Mouse (Mus musculus): ENCODE results near the gene Sdcbp2. TPM values are rescaled to one million over a fixed set of nuclear protein-coding genes. Genes with fewer than 3 reads are reported as not detected.
A peak's percentile ranks its signal among the peaks of the same experiment; 100 is the strongest.
"Not testable (repeated sequence)": the region's sequence is repeated elsewhere in the genome, so short reads cannot be mapped to it uniquely, and the experiment has no call there.

Sdcbp2 gene
- total RNA-seq, 2 experiments from 2014 or later = 1.5 to 1.8 TPM

- DNase-seq (ENCODE audit: low spot score in 2 of 2) = no peak
Observed at GRCm38 (mm10) chr2:151566856-151567255, 5.6 kb upstream of the Sdcbp2 start.

- no peak for DNase-seq (ENCODE audit: low spot score in 2 of 2)
Observed at GRCm38 (mm10) chr2:151569452-151569851, 3.0 kb upstream of the Sdcbp2 start.

GRCm38 (mm10) chr2:151573667-151574066 lies 1.2 kb downstream of the Sdcbp2 start:
- no peak for DNase-seq (ENCODE audit: low spot score in 2 of 2)

- DNase-seq (ENCODE audit: low spot score in 2 of 2) = no peak
Observed at GRCm38 (mm10) chr2:151574607-151575006, 2.2 kb downstream of the Sdcbp2 start.

- DNase-seq (ENCODE audit: low spot score in 2 of 2) = no peak
Observed at GRCm38 (mm10) chr2:151575119-151575698, 2.8 kb downstream of the Sdcbp2 start.

GRCm38 (mm10) chr2:151575699-151576389 lies 3.4 kb downstream of the Sdcbp2 start:
- peak; percentile 61 to 79 for DNase-seq (ENCODE audit: low spot score in 2 of 2)

- DNase-seq (ENCODE audit: low spot score in 2 of 2) = no peak
Observed at GRCm38 (mm10) chr2:151579183-151579582, 6.8 kb downstream of the Sdcbp2 start.

- DNase-seq (ENCODE audit: low spot score in 2 of 2) = no peak
Observed at GRCm38 (mm10) chr2:151580945-151581344, 8.5 kb downstream of the Sdcbp2 start.

- no peak for DNase-seq (ENCODE audit: low spot score in 2 of 2)
Observed at GRCm38 (mm10) chr2:151585934-151586333, 13.5 kb downstream of the Sdcbp2 start.

- DNase-seq (ENCODE audit: low spot score in 2 of 2) = no peak
Observed at GRCm38 (mm10) chr2:151586807-151587206, 14.4 kb downstream of the Sdcbp2 start.

GRCm38 (mm10) chr2:151587306-151587705 lies 14.9 kb downstream of the Sdcbp2 start:
- no peak for DNase-seq (ENCODE audit: low spot score in 2 of 2)

GRCm38 (mm10) chr2:151598068-151598467 lies 25.6 kb downstream of the Sdcbp2 start:
- DNase-seq (ENCODE audit: low spot score in 2 of 2) = no peak

- DNase-seq (ENCODE audit: low spot score in 2 of 2) = peak in 1 of 2 experiments; percentile 30
Observed at GRCm38 (mm10) chr2:151602106-151602505, 29.7 kb downstream of the Sdcbp2 start.

- no peak for DNase-seq (ENCODE audit: low spot score in 2 of 2)
Observed at GRCm38 (mm10) chr2:151603630-151604029, 31.2 kb downstream of the Sdcbp2 start.

- peak in 1 of 2 experiments; percentile 31 for DNase-seq (ENCODE audit: low spot score in 2 of 2)
Observed at GRCm38 (mm10) chr2:151605437-151605987, 33.1 kb downstream of the Sdcbp2 start.

- DNase-seq (ENCODE audit: low spot score in 2 of 2) = no peak
Observed at GRCm38 (mm10) chr2:151608435-151608834, 36.0 kb downstream of the Sdcbp2 start.

- DNase-seq (ENCODE audit: low spot score in 2 of 2) = no peak
Observed at GRCm38 (mm10) chr2:151609974-151610373, 37.6 kb downstream of the Sdcbp2 start.

GRCm38 (mm10) chr2:151615779-151616178 lies 43.4 kb downstream of the Sdcbp2 start:
- DNase-seq (ENCODE audit: low spot score in 2 of 2) = not testable (repeated sequence)

- no peak for DNase-seq (ENCODE audit: low spot score in 2 of 2)
Observed at GRCm38 (mm10) chr2:151616551-151617329, 44.3 kb downstream of the Sdcbp2 start.

GRCm38 (mm10) chr2:151623776-151624175 lies 51.4 kb downstream of the Sdcbp2 start:
- no peak for DNase-seq (ENCODE audit: low spot score in 2 of 2)

GRCm38 (mm10) chr2:151626296-151626695 lies 53.9 kb downstream of the Sdcbp2 start:
- no peak for DNase-seq (ENCODE audit: low spot score in 2 of 2)

- no peak for DNase-seq (ENCODE audit: low spot score in 2 of 2)
Observed at GRCm38 (mm10) chr2:151628011-151628410, 55.6 kb downstream of the Sdcbp2 start.
